Mouse (Mus musculus) kidney, postnatal 0 days (tissue): Measurements from ENCODE around the gene Gls2. TPM values are rescaled to one million over a fixed set of nuclear protein-coding genes. Genes with fewer than 3 reads are reported as not detected.
"Not testable (repeated sequence)": the region's sequence is repeated elsewhere in the genome, so short reads cannot be mapped to it uniquely, and the experiment has no call there.

ENCODE experiments used
- ATAC-seq: fragments of 200-750 bp; cut with Nextera tagmentation; replicated peaks from 2 replicates; pipeline ENCODE4 v1.8.0; 2017; ENCODE audit warnings: low read depth, moderate number of reproducible peaks, moderate TSS enrichment, moderate library complexity; ENCODE audit not compliant: low FRiP score
- DNase-seq: peaks from one replicate; pipeline ENCODE4 v3.0.0-alpha.2; 2016; ENCODE audit warnings: low spot score
- H3K27ac ChIP-seq: fragments of 300-500 bp; sonication (generic); 2 replicates; pipeline ENCODE4 v1.5.1; 2014; ENCODE audit warnings: mild to moderate bottlenecking
- H3K27me3 ChIP-seq: fragments of 300-500 bp; sonication (generic); 2 replicates; pipeline ENCODE4 v1.6.1; 2014; ENCODE audit warnings: low read length, mixed read lengths; ENCODE audit not compliant: insufficient read depth
- H3K36me3 ChIP-seq: fragments of 300-500 bp; sonication (generic); 2 replicates; pipeline ENCODE4 v1.6.1; 2014; ENCODE audit warnings: low read length, mixed read lengths; ENCODE audit not compliant: insufficient read depth
- H3K4me1 ChIP-seq: fragments of 300-500 bp; sonication (generic); replicated peaks from 2 replicates; pipeline ENCODE4 v1.6.1; 2014; ENCODE audit warnings: antibody characterized with exemption, low read length, mixed read lengths; ENCODE audit not compliant: insufficient read depth
- H3K4me2 ChIP-seq: fragments of 300-500 bp; sonication (generic); 2 replicates; pipeline ENCODE4 v1.6.1; 2014; ENCODE audit warnings: mild to moderate bottlenecking, low read length, moderate library complexity, mixed read lengths
- H3K4me3 ChIP-seq: fragments of 300-500 bp; sonication (generic); replicated peaks from 2 replicates; pipeline ENCODE4 v1.5.1; 2014; ENCODE audit warnings: low read depth, low read length
- H3K9ac ChIP-seq: fragments of 300-500 bp; sonication (generic); 2 replicates; pipeline ENCODE4 v1.6.1; 2014; ENCODE audit warnings: low read depth, low read length
- H3K9me3 ChIP-seq: fragments of 300-500 bp; sonication (generic); replicated peaks from 2 replicates; pipeline ENCODE4 v1.6.1; 2016; ENCODE audit warnings: low read length, inconsistent platforms, mixed read lengths
- CTCF ChIP-seq: IDR thresholded peaks from 2 replicates; pipeline ENCODE4 v1.5.1; 2016; ENCODE audit warnings: antibody characterized with exemption, low read depth, mild to moderate bottlenecking, moderate library complexity
- whole genome bisulfite sequencing: fragments of 180-500 bp; shearing (Covaris S2); extraction: QIAGEN DNeasy Blood & Tissue Kit; methylation state at CpG from one replicate; pipeline ENCODE4 v1.1.7; 2014; 5-methylcytosine and 5-hydroxymethylcytosine counted together
- polyA plus RNA-seq: library from polyadenylated mRNA; unstranded; fragments of >200 nt; fragmentation: Nextera tagmentation; extraction: Ambion mirVana; gene quantifications from 2 replicates; pipeline ENCODE4 v1.2.1, GENCODE M21; 2015

Gene Gls2
- polyA plus RNA-seq, 1 experiment from 2014 or later = 0.79 TPM

- Histone ChIP-seq H3K9ac (no peak overlapping the region), H3K4me1 (peaks cover 7% of the 10 kb centered on the region; the same call in 1 of the 2 replicates), H3K4me2 (no peak overlapping the region), H3K4me3 (no peak overlapping the region), H3K9me3 (no peaks in the 10 kb centered on the region), H3K36me3 (no peaks in the 10 kb centered on the region), H3K27me3 (no peaks in the 10 kb centered on the region), H3K27ac (peak overlapping the region; percentile 73)
- DNase-seq (peak; percentile 78), ATAC-seq (no peak; the same call in 1 of the 2 replicates)
- no peak for TF ChIP-seq CTCF
- 25% methylated on average over 6 of the region's 6 CpGs for WGBS
These were observed 27.2 kb upstream of the Gls2 start for GRCm38 (mm10) chr10:128167091-128167490.

- H3K36me3 ChIP-seq, H3K9ac ChIP-seq, ATAC-seq, DNase-seq, H3K27me3 ChIP-seq, H3K9me3 ChIP-seq, H3K27ac ChIP-seq, H3K4me2 ChIP-seq, H3K4me3 ChIP-seq: not testable (repeated sequence)
- 95% methylated on average over 10 of the region's 10 CpGs for WGBS
- H3K4me1 ChIP-seq = peaks cover 22% of the 10 kb centered on the region
These were observed 22.9 kb upstream of the Gls2 start for GRCm38 (mm10) chr10:128171348-128171747.

GRCm38 (mm10) chr10:128175302-128175701 is 19.0 kb upstream of the Gls2 start:
- Histone ChIP-seq H3K9ac (peak overlapping the region; percentile 76), H3K4me1 (peaks cover 18% of the 10 kb centered on the region), H3K4me3 (peak overlapping the region; percentile 61), H3K9me3 (no peaks in the 10 kb centered on the region), H3K4me2 (peak overlapping the region; percentile 79), H3K27me3 (no peaks in the 10 kb centered on the region), H3K27ac (peak overlapping the region; percentile 95), H3K36me3 (no peaks in the 10 kb centered on the region)
- no peak for ATAC-seq
- DNase-seq = no peak
- TF ChIP-seq CTCF = no peak
- 5% methylated on average over 3 of the region's 3 CpGs for WGBS

- Histone ChIP-seq H3K4me1 (peaks cover 18% of the 10 kb centered on the region), H3K9me3 (no peaks in the 10 kb centered on the region), H3K4me3 (peak overlapping the region; percentile 61), H3K9ac (peak overlapping the region; percentile 76), H3K27me3 (no peaks in the 10 kb centered on the region), H3K4me2 (peak overlapping the region; percentile 79), H3K36me3 (no peaks in the 10 kb centered on the region), H3K27ac (peak overlapping the region; percentile 95)
- under 1% methylated on average over 17 of the region's 17 CpGs for WGBS
- DNase-seq = peak; percentile 95
- ATAC-seq = peak; percentile 81
- no peak; the same call in 1 of the 2 replicates for TF ChIP-seq CTCF
These were observed 18.1 kb upstream of the Gls2 start for GRCm38 (mm10) chr10:128175996-128176755.

GRCm38 (mm10) chr10:128177316-128177715 is 16.9 kb upstream of the Gls2 start:
- Histone ChIP-seq H3K9me3 (no peaks in the 10 kb centered on the region), H3K27me3 (no peaks in the 10 kb centered on the region), H3K36me3 (no peaks in the 10 kb centered on the region), H3K4me1 (peaks cover 18% of the 10 kb centered on the region), H3K9ac (no peak overlapping the region), H3K4me2 (no peak overlapping the region), H3K4me3 (no peak overlapping the region), H3K27ac (no peak overlapping the region)
- DNase-seq = no peak
- TF ChIP-seq CTCF = no peak
- no peak for ATAC-seq
- 91% methylated on average over 4 of the region's 4 CpGs for WGBS

- Histone ChIP-seq H3K36me3 (no peaks in the 10 kb centered on the region), H3K4me1 (peaks cover 9% of the 10 kb centered on the region), H3K9ac (peak within 1 kb of the TSS; percentile 50), H3K27me3 (no peaks in the 10 kb centered on the region), H3K27ac (peak within 1 kb of the TSS; percentile 82), H3K4me2 (peak within 1 kb of the TSS; percentile 56), H3K4me3 (peak within 1 kb of the TSS; percentile 32), H3K9me3 (no peaks in the 10 kb centered on the region)
- ATAC-seq (no peak), DNase-seq (peak; percentile 73)
- WGBS = 4% methylated on average over 6 of the region's 6 CpGs
- TF ChIP-seq CTCF = no peak
These were observed 14.3 kb upstream of the Gls2 start, which contains the start of gene Rbms2 for GRCm38 (mm10) chr10:128179989-128180388. Rbms2 (minus strand) TSS chr10:128180297.
